Mouse (Mus musculus) brain, adult 10 weeks (tissue): Measurements from ENCODE around the gene Vmn2r95. TPM values are rescaled to one million over a fixed set of nuclear protein-coding genes. Genes with fewer than 3 reads are reported as not detected.

Experiments
- polyA plus RNA-seq: library from polyadenylated mRNA; stranded (reverse); fragments of 350-450 nt; fragmentation: Illumina TruSeq; extraction: RNeasy Lipid Tissue Mini Kit (QIAGEN cat#74804); gene quantifications from one replicate; pipeline ENCODE4 v1.2.3, GENCODE M21; 2015; ENCODE audit warnings: low read depth, low replicate concordance

Gene Vmn2r95
- not detected for polyA plus RNA-seq

GRCm38 (mm10) chr17:18423778-18424177 lies at the start of gene Vmn2r95:
Vmn2r95 (plus strand) TSS chr17:18424078.

Other genes starting within 250 kb of the Vmn2r95 start
- not detected for gene Vmn2r94, start 146.3 kb upstream of the Vmn2r95 start, polyA plus RNA-seq
- not detected for gene Vmn2r93, start 126.0 kb upstream of the Vmn2r95 start, polyA plus RNA-seq
- gene Vmn2r96, start 149.1 kb downstream of the Vmn2r95 start, polyA plus RNA-seq, result not detected